Mouse (Mus musculus) kidney, adult 2 months (tissue): ENCODE results near the gene Car9. TPM values are rescaled to one million over a fixed set of nuclear protein-coding genes. Genes with fewer than 3 reads are reported as not detected.
A peak's percentile ranks its signal among the peaks of the same experiment; 100 is the strongest.

Experiments used
- DNase-seq: peaks from one replicate; pipeline ENCODE4 v3.0.0; 2021
- H3K27ac ChIP-seq: fragments of 200-500 bp; 2 replicates; pipeline ENCODE4 v1.5.1; 2012; ENCODE audit warnings: low read depth, low read length, control low read depth, inconsistent platforms; ENCODE audit not compliant: insufficient read depth
- H3K27me3 ChIP-seq: fragments of 200-500 bp; replicated peaks from 2 replicates; pipeline ENCODE4 v1.6.1; 2012; ENCODE audit warnings: mild to moderate bottlenecking, moderate library complexity, low read length, inconsistent platforms; ENCODE audit not compliant: control insufficient read depth, insufficient read depth
- H3K36me3 ChIP-seq: fragments of 200-500 bp; 2 replicates; pipeline ENCODE4 v1.6.1; 2012; ENCODE audit warnings: mild to moderate bottlenecking, moderate library complexity, low read length, inconsistent platforms; ENCODE audit not compliant: control insufficient read depth, insufficient read depth
- H3K4me1 ChIP-seq: fragments of 200-500 bp; 2 replicates; pipeline ENCODE4 v1.6.1; 2011; ENCODE audit warnings: low read length; ENCODE audit not compliant: control insufficient read depth, insufficient read depth
- H3K4me3 ChIP-seq: fragments of 200-500 bp; 2 replicates; pipeline ENCODE4 v1.5.1; 2011; ENCODE audit warnings: mild to moderate bottlenecking, low read depth, low read length, control low read depth; ENCODE audit not compliant: insufficient read depth
- CTCF ChIP-seq: fragments of 200-500 bp; conservative IDR thresholded peaks from 2 replicates; pipeline ENCODE4 v1.5.1; 2011; ENCODE audit warnings: low read depth, mild to moderate bottlenecking, control low read depth, low read length, moderate library complexity, mixed read lengths; ENCODE audit not compliant: insufficient read depth, insufficient read length
- POLR2A ChIP-seq: fragments of 200-500 bp; IDR thresholded peaks from one replicate; pipeline ENCODE4 v1.6.1; 2011; ENCODE audit warnings: low read depth, low read length, control low read depth
- WGBS: fragments of 180-500 bp; shearing (Covaris S2); methylation state at CpG from one replicate; pipeline ENCODE4 v1.1.7; 2018; 5-methylcytosine and 5-hydroxymethylcytosine counted together
- polyA plus RNA-seq: library from polyadenylated mRNA; depleted of rRNA; stranded (reverse); fragments of >200 nt; gene quantifications from 2 replicates; pipeline ENCODE4 v1.2.3, GENCODE M21; 2012; rRNA removed

Gene Car9
- polyA plus RNA-seq: 4.9 and 5.8 TPM in 2 replicates

DNA sequence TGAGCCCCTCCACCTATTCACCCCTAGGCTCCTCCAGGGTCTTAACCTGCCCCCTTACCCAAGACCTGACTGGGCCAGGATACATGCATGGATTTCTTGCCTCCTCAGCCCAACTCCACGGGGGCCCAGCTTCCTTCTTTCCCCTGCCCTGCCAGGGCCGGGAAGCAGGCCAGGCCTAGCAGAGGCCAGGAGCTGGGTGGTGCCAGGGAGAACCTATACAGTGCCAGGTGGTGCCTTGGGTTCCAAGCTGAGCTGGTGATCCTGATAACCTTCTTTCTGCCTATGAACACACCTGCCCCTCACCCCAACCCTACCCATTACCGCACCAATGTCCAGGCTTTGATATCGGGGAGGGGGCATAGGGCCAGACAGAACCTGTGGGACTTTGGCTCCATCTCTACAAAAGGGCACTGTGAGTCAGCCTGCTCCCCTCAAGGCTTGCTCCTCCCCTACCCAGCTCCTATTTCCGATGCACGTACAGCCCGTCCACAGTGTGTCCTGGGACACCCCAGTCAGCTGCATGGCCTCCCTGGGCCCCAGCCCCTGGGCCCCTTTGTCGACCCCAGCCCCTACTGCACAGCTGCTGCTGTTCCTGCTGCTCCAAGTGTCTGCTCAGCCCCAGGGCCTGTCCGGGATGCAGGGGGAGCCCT is at the start of gene Car9:
TSS of gene Car9 (plus strand) at position 431 of the 650 bp plus-strand sequence.
- peak; percentile 40 for DNase-seq
- H3K4me3 ChIP-seq: no peak within 1 kb of the TSS

GRCm38 (mm10) chr4:43457124-43457523 is 49.6 kb upstream of the Car9 start:
- no peaks in the 10 kb centered on the region for H3K27me3 ChIP-seq
- 21% methylated on average over 8 of the region's 8 CpGs for WGBS
- H3K36me3 ChIP-seq: no peaks in the 10 kb centered on the region
- no peak overlapping the region for H3K4me3 ChIP-seq
- TF ChIP-seq CTCF: no peak
- TF ChIP-seq POLR2A: no peak
- H3K4me1 ChIP-seq: peaks cover 5% of the 10 kb centered on the region; the same call in 1 of the 2 replicates
- no peak overlapping the region for H3K27ac ChIP-seq
- no peak for DNase-seq

More for the DNA sequence above, at the start of gene Car9:
- no peaks in the 10 kb centered on the region for H3K36me3 ChIP-seq
- 60% methylated on average over 9 of the region's 9 CpGs for WGBS
- H3K27ac ChIP-seq: no peak within 1 kb of the TSS
- H3K4me1 ChIP-seq: peaks cover 21% of the 10 kb centered on the region
- H3K27me3 ChIP-seq: no peaks in the 10 kb centered on the region
- TF ChIP-seq POLR2A (no peak), CTCF (no peak)

DNA sequence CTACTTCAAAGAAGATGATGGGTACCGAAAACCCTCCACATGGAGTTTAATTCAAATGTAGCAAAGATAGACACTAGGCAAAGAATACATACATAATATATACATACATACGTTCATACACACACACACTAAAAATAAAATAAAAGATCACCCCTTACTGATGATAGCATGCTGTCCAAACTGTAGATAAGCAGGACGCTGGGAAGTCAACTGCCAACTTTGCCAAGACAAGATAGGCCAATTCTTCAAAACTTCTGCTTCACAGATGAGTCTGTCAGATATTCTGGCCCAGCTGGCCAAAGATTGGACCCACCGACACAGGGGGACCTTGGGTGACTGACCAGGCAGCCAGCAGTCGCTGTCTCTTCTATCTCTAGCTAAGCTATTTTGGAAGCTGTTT is 43.7 kb upstream of the Car9 start:
- no peak for TF ChIP-seq CTCF
- no peak for TF ChIP-seq POLR2A
- no peak for DNase-seq
- Histone ChIP-seq H3K36me3 (no peaks in the 10 kb centered on the region), H3K27ac (no peak overlapping the region), H3K4me3 (no peak overlapping the region), H3K27me3 (no peaks in the 10 kb centered on the region), H3K4me1 (no peaks in the 10 kb centered on the region)
- 94% methylated on average over 5 of the region's 5 CpGs for WGBS

DNA sequence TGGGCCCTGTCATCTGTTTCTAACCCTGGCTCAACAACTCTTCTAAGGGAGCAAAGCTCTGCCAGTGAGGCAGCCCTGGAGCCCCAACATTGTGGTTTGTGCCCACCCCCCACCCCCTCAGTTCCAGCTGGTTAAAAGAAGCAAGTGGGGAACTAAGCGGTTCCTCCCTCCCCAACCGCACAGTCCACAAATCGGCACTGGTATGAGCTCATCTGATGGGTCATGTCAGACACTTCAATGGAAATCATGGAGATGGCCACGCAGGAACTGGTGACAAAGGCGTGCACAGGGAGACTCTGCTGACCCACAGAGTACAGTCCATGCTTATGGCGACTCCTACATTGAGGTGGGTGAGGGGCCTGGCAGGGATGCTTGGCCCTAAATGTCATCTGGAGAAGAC is 40.8 kb upstream of the Car9 start:
- 89% methylated on average over 6 of the region's 6 CpGs for WGBS
- no peak overlapping the region for H3K27ac ChIP-seq
- no peak for TF ChIP-seq CTCF
- TF ChIP-seq POLR2A: no peak
- no peaks in the 10 kb centered on the region for H3K4me1 ChIP-seq
- no peaks in the 10 kb centered on the region for H3K27me3 ChIP-seq
- no peaks in the 10 kb centered on the region for H3K36me3 ChIP-seq
- DNase-seq: no peak
- H3K4me3 ChIP-seq: no peak overlapping the region

GRCm38 (mm10) chr4:43466872-43467271 is 39.9 kb upstream of the Car9 start:
- H3K4me3 ChIP-seq: no peak overlapping the region
- no peak overlapping the region for H3K27ac ChIP-seq
- WGBS: 87% methylated on average over 7 of the region's 7 CpGs
- H3K4me1 ChIP-seq: no peaks in the 10 kb centered on the region
- no peak for TF ChIP-seq POLR2A
- no peak for TF ChIP-seq CTCF
- H3K36me3 ChIP-seq: no peaks in the 10 kb centered on the region
- no peaks in the 10 kb centered on the region for H3K27me3 ChIP-seq
- no peak for DNase-seq

DNA sequence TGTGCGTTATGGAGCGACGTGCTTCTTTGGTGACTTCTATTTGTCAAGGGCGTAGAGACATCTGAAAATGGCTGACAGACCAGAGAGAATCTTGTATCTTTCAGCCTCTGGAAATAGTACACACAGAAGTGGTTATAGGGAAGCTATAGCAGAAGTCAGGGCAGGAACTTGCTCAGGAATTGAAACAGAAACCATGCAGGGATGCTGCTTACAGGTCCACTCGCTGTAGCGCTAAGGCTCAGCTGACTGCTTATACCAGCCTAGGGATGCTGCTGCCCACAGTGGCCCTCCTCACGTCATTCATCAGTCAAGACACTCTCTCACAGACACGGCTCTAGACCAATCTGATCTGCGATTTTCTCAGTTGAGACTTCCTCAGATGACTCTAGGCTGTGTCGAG is 36.5 kb upstream of the Car9 start:
- WGBS: 93% methylated on average over 10 of the region's 10 CpGs
- Histone ChIP-seq H3K27ac (no peak overlapping the region), H3K4me1 (no peaks in the 10 kb centered on the region), H3K4me3 (no peak overlapping the region), H3K36me3 (no peaks in the 10 kb centered on the region), H3K27me3 (no peaks in the 10 kb centered on the region)
- no peak for TF ChIP-seq CTCF
- no peak for TF ChIP-seq POLR2A
- no peak for DNase-seq

DNA sequence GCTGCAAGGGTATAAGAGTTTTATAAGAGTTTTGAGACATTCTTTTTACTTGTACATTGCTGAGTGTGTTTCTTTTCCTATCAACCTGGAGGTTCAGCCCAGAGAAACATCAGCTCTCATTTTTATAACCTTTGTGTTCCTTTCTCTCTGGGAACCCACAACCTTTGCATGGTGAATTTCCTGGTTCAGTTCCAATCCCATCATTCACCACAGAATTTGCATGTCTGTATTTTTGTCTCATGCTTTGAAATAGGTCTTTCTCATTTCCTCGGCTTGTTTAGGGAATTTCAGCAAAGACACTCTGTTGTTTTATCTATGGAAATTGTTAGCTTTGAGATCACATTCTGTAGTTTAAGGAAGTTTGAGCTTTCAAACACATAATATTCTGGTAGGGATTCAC is 33.1 kb upstream of the Car9 start:
- H3K27ac ChIP-seq: no peak overlapping the region
- DNase-seq: no peak
- H3K36me3 ChIP-seq: no peaks in the 10 kb centered on the region
- TF ChIP-seq POLR2A: no peak
- TF ChIP-seq CTCF: no peak
- no peaks in the 10 kb centered on the region for H3K27me3 ChIP-seq
- no peaks in the 10 kb centered on the region for H3K4me1 ChIP-seq
- H3K4me3 ChIP-seq: no peak overlapping the region
- 61% methylated on average over 1 of the region's 1 CpGs for WGBS
